Mouse (Mus musculus) spleen, adult 2 months (tissue): ENCODE measurements around the gene Gps2. TPM values are rescaled to one million over a fixed set of nuclear protein-coding genes. Genes with fewer than 3 reads are reported as not detected.

ENCODE experiments used
- DNase-seq, 2 experiments: peaks; one replicate each; pipeline versions ENCODE4 v3.0.0 to v3.0.0-alpha.2; 2012 to 2021; ENCODE audit warnings: low spot score in 2 of 2, low read depth in 1 of 2
- H3K27ac ChIP-seq: fragments of 200-500 bp; 2 replicates; pipeline ENCODE4 v1.5.1; 2012; ENCODE audit warnings: low read length, inconsistent platforms; ENCODE audit not compliant: insufficient read depth
- H3K27me3 ChIP-seq: fragments of 200-500 bp; 2 replicates; pipeline ENCODE4 v1.6.1; 2012; ENCODE audit warnings: mild to moderate bottlenecking, moderate library complexity, low read length, inconsistent platforms; ENCODE audit not compliant: control insufficient read depth, insufficient read depth
- H3K36me3 ChIP-seq: fragments of 200-500 bp; 2 replicates; pipeline ENCODE4 v1.6.1; 2012; ENCODE audit warnings: mild to moderate bottlenecking, low read length, inconsistent platforms; ENCODE audit not compliant: control insufficient read depth, insufficient read depth
- H3K4me1 ChIP-seq: fragments of 200-500 bp; 2 replicates; pipeline ENCODE4 v1.6.1; 2011; ENCODE audit warnings: inconsistent platforms; ENCODE audit not compliant: control insufficient read depth, insufficient read depth, insufficient read length
- H3K4me3 ChIP-seq: fragments of 200-500 bp; 2 replicates; pipeline ENCODE4 v1.5.1; 2011; ENCODE audit warnings: mild to moderate bottlenecking, inconsistent platforms; ENCODE audit not compliant: insufficient read depth, insufficient read length; ENCODE audit errors: extremely low read depth
- CTCF ChIP-seq: fragments of 200-500 bp; IDR thresholded peaks from 2 replicates; pipeline ENCODE4 v1.5.1; 2011; ENCODE audit warnings: mild to moderate bottlenecking, inconsistent platforms; ENCODE audit not compliant: insufficient read depth, insufficient read length, insufficient replicate concordance; ENCODE audit errors: extremely low read depth
- POLR2A ChIP-seq: fragments of 200-500 bp; IDR thresholded peaks from 2 replicates; pipeline ENCODE4 v1.6.1; 2011; ENCODE audit warnings: low read depth, low read length, inconsistent platforms
- WGBS: fragments of 180-500 bp; shearing (Covaris S2); methylation state at CpG from one replicate; pipeline ENCODE4 v1.1.7; 2018; 5-methylcytosine and 5-hydroxymethylcytosine counted together
- polyA plus RNA-seq: library from polyadenylated mRNA; depleted of rRNA; stranded (reverse); fragments of >200 nt; gene quantifications from 2 replicates; pipeline ENCODE4 v1.2.3, GENCODE M21; 2012

Gene Gps2
- polyA plus RNA-seq, 1 experiment, result 119 TPM

- Histone ChIP-seq H3K27me3 (no peaks in the 10 kb centered on the region), H3K27ac (peak overlapping the region; percentile 93), H3K36me3 (peaks cover 22% of the 10 kb centered on the region), H3K4me1 (peaks cover 5% of the 10 kb centered on the region; the same call in 1 of the 2 replicates), H3K4me3 (peak overlapping the region; percentile 70)
- TF ChIP-seq CTCF, result peak; percentile 82; the same call in 1 of the 2 replicates
- TF ChIP-seq POLR2A, result no peak
- DNase-seq, result peak; percentile 55 to 75
- 2% methylated on average over 18 of the region's 18 CpGs for WGBS
Measured at GRCm38 (mm10) chr11:69880506-69880852, 33.2 kb upstream of the Gps2 start.

GRCm38 (mm10) chr11:69880853-69881603 lies 32.7 kb upstream of the Gps2 start, which contains the start of gene Kctd11:
TSS of gene Kctd11 (minus strand) at chr11:69881406.
- H3K27ac ChIP-seq, result peak within 1 kb of the TSS; percentile 93
- WGBS, result under 1% methylated on average over 46 of the region's 46 CpGs
- no peaks in the 10 kb centered on the region for H3K27me3 ChIP-seq
- peak; percentile 76 to 86 for DNase-seq
- H3K4me1 ChIP-seq, result peaks cover 5% of the 10 kb centered on the region; the same call in 1 of the 2 replicates
- H3K36me3 ChIP-seq, result peaks cover 24% of the 10 kb centered on the region
- peak within 1 kb of the TSS; percentile 70 for H3K4me3 ChIP-seq
- TF ChIP-seq POLR2A (no peak; the same call in 1 of the 2 replicates), CTCF (peak; percentile 60; the same call in 1 of the 2 replicates)

DNA sequence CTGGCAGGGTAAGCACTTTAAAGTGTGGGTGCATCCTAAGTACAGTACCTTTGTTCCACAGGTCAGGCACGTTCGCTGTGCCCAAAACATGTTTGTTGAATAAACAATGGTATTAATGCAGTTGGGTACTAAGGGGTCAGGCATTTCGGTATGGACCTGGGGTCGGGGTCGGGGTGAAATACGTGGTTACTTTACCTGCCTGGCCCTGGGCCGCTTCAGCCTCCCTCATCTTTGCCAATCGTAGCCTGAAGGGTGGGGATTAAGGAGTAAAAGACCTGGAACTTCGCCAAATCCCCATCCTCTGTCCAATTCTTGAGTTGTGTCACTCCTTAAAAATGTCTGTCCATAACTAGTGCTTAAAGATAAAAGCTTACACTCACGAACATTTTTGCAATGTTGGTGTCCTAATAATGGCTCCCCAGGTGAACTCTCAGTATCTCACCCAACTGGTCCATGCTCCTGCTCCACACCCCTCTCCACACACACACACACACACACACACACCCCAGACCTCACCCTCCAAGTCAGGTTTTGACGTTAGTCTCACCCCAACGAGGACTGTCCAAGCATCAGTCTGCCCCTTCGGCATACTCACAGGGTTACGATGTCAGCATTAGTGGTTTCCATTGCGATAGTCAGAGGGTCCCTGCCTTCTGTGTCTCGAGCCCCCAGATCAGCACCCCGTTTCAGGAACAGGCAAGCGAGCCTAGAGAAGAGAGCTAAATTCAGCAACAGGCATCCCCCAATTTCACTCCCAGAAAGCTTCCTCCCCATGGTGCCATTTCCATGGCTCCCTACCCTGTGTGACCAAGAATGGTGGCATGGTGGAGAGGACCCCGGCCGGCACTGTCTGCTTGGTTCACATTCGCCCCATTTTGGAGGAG lies 31.7 kb upstream of the Gps2 start:
- peaks cover 26% of the 10 kb centered on the region for H3K36me3 ChIP-seq
- no peak for DNase-seq
- no peaks in the 10 kb centered on the region for H3K27me3 ChIP-seq
- TF ChIP-seq CTCF (no peak), POLR2A (no peak)
- WGBS, result 86% methylated on average over 21 of the region's 21 CpGs
- H3K27ac ChIP-seq, result peak overlapping the region; percentile 93
- H3K4me3 ChIP-seq, result peak overlapping the region; percentile 70; the same call in 1 of the 2 replicates
- H3K4me1 ChIP-seq, result peaks cover 5% of the 10 kb centered on the region; the same call in 1 of the 2 replicates

DNA sequence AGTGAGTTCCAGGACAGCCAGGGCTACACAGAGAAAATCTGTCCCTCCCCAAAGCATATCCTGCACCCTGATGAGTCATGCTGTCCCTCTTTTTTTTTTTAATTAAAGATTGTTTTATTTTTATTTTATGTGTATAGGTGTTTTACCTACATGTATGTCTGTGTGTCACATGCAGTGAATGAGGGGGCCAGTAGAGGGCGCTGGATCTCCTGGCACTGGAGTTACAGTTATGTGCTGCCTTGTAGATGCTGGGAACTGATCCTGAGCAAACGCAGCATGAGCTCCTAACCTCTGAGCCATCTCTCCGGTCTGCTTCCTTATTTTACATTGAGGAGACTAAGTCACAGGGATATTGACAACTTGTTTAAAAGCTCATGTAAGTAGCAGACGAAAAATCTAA lies 30.6 kb upstream of the Gps2 start:
- Histone ChIP-seq H3K36me3 (peaks cover 31% of the 10 kb centered on the region), H3K4me1 (peaks cover 5% of the 10 kb centered on the region; the same call in 1 of the 2 replicates), H3K27me3 (no peaks in the 10 kb centered on the region), H3K27ac (no peak overlapping the region), H3K4me3 (no peak overlapping the region)
- peak; percentile 38; the same call in 1 of the 2 replicates for TF ChIP-seq CTCF
- no peak for TF ChIP-seq POLR2A
- DNase-seq, result peak in 1 of 2 experiments; percentile 58
- 85% methylated on average over 4 of the region's 4 CpGs for WGBS

DNA sequence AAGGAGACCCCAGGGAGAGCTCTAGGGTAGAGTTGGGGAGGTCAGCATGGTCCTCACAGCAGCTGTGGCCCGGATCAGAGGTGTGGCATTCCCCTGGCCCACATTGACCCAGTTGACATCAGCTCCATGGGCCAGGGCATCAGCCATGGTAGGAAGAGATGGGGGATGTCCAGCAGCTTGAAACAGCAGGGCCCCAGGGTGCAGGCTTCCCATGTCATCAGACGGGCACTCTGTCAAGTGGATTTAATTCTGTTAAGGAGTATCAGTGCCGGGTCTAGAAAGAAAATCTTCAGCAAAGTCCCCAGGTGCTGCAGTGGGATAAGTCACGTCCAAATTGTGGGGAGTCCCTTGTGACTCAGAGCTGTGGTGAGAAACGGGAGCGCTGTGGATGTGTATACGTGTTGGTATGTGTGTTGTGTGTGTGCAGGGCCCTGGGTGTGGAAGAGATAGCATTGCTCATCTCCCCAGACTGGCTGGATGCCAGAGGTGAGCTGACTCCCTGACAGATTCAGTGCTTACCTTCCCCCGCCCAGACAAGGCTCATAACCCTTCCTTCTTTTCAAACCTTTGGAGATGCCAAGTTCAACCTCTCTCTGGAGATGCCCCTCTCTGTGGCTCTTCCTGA lies 30.0 kb upstream of the Gps2 start:
- H3K27me3 ChIP-seq, result no peaks in the 10 kb centered on the region
- peaks cover 31% of the 10 kb centered on the region for H3K36me3 ChIP-seq
- H3K27ac ChIP-seq, result no peak overlapping the region
- no peak overlapping the region for H3K4me3 ChIP-seq
- WGBS, result 84% methylated on average over 8 of the region's 8 CpGs
- peaks cover 5% of the 10 kb centered on the region; the same call in 1 of the 2 replicates for H3K4me1 ChIP-seq
- no peak for DNase-seq
- TF ChIP-seq POLR2A (no peak), CTCF (no peak)

DNA sequence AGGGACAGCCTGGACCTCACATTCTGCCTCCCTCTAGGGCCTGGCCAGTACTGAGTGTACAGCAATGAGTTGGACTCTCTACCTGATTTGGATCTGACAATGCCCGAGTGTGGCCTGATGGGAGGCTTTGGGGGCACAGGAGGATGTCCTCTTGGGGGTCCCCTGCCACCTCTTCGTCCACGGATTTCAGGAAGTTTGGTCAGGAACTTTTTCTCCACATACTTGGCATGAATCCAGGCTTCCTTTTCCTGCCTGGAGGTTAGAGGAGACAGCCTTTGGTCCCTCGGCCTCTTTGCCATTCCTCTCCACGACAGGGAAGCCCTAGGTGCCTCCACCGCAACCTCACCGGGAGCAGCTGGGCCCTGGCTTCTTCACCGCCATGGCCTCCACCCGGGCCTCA lies 29.4 kb upstream of the Gps2 start:
- TF ChIP-seq CTCF (no peak), POLR2A (no peak)
- Histone ChIP-seq H3K4me1 (peaks cover 5% of the 10 kb centered on the region; the same call in 1 of the 2 replicates), H3K36me3 (peaks cover 33% of the 10 kb centered on the region), H3K27ac (no peak overlapping the region), H3K4me3 (no peak overlapping the region), H3K27me3 (no peaks in the 10 kb centered on the region)
- no peak for DNase-seq
- 83% methylated on average over 9 of the region's 9 CpGs for WGBS
